Mouse (Mus musculus): ENCODE measurements around the gene Hmgcr.

GRCm38 (mm10) chr13:96599182-96599581 lies 71.6 kb downstream of the Hmgcr start:
- no peak for TF ChIP-seq CTCF (IDR thresholded peaks at IDR 0.05; ENCODE audit: borderline replicate concordance, control insufficient read depth, extremely low read depth, insufficient read depth, low read length, poor library complexity)
- TF ChIP-seq POLR2A (IDR thresholded peaks at IDR 0.05; ENCODE audit: control insufficient read depth, extremely low read depth, insufficient read depth, low read length, poor library complexity): no peak
